Mouse (Mus musculus) brown adipose tissue, adult 24 weeks (tissue): ENCODE results near the gene Mt3. TPM values are rescaled to one million over a fixed set of nuclear protein-coding genes. Genes with fewer than 3 reads are reported as not detected.
"Not testable (repeated sequence)": the region's sequence is repeated elsewhere in the genome, so short reads cannot be mapped to it uniquely, and the experiment has no call there.

Experiments used
- H3K27ac ChIP-seq: fragments of 200-500 bp; replicated peaks from 2 replicates; pipeline ENCODE4 v1.5.1; 2012; ENCODE audit warnings: low read depth, mild to moderate bottlenecking, low read length
- H3K4me1 ChIP-seq: fragments of 200-500 bp; 2 replicates; pipeline ENCODE4 v1.6.1; 2012; ENCODE audit warnings: low read length, mixed read lengths; ENCODE audit not compliant: control insufficient read depth, insufficient read depth, insufficient read length
- H3K4me3 ChIP-seq: fragments of 200-500 bp; 2 replicates; pipeline ENCODE4 v1.5.1; 2012; ENCODE audit warnings: low read depth, mild to moderate bottlenecking, low read length, moderate library complexity; ENCODE audit not compliant: insufficient read depth
- polyA plus RNA-seq: library from polyadenylated mRNA; stranded (reverse); fragments of >200 nt; gene quantifications from 2 replicates; pipeline ENCODE4 v1.2.4, GENCODE M21; 2012; ENCODE audit not compliant: missing spikeins, insufficient read depth, insufficient read length

Gene Mt3
- polyA plus RNA-seq, 1 experiment = not detected

GRCm38 (mm10) chr8:94134601-94135000 lies 17.8 kb upstream of the Mt3 start:
- H3K27ac ChIP-seq, H3K4me1 ChIP-seq, H3K4me3 ChIP-seq: not testable (repeated sequence)

- Histone ChIP-seq H3K27ac (no peak overlapping the region), H3K4me1 (no peaks in the 10 kb centered on the region), H3K4me3 (no peak overlapping the region)
Observed at GRCm38 (mm10) chr8:94135556-94135955, 16.9 kb upstream of the Mt3 start.

- Histone ChIP-seq H3K4me3 (no peak overlapping the region), H3K4me1 (no peaks in the 10 kb centered on the region), H3K27ac (no peak overlapping the region)
Observed at GRCm38 (mm10) chr8:94136192-94136591, 16.2 kb upstream of the Mt3 start.

- Histone ChIP-seq H3K4me3 (no peak within 1 kb of the TSS), H3K27ac (no peak within 1 kb of the TSS), H3K4me1 (no peaks in the 10 kb centered on the region)
Observed at GRCm38 (mm10) chr8:94136933-94137332, 15.5 kb upstream of the Mt3 start, which contains the start of gene Mt4. TSS of gene Mt4 (plus strand) at chr8:94137197.

GRCm38 (mm10) chr8:94140266-94140795 lies 12.1 kb upstream of the Mt3 start:
- H3K4me3 ChIP-seq = no peak overlapping the region
- no peaks in the 10 kb centered on the region for H3K4me1 ChIP-seq
- H3K27ac ChIP-seq = no peak overlapping the region

DNA sequence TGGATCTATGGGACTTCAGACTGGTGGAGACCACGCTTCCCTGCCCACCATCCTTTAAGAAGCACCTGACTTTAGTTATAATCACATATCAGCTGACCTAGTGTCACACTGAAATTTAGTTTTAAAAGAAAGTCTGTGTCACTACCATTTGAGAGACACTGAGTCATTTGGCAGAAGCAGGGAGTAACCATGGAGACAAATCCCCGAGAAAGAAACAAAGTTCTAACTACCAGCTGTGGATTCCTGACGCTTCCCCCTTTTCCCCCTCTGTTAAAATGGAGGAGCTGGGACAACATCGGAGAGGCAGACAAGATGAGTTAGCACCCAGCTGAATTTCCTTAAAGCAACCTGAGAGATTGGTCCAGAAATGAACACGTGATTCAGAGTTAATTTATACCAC lies 4.2 kb upstream of the Mt3 start:
- no peak overlapping the region for H3K4me3 ChIP-seq
- H3K4me1 ChIP-seq = no peaks in the 10 kb centered on the region
- no peak overlapping the region for H3K27ac ChIP-seq

- no peak overlapping the region for H3K4me3 ChIP-seq
- H3K4me1 ChIP-seq = no peaks in the 10 kb centered on the region
Observed at GRCm38 (mm10) chr8:94150925-94151324, 1.5 kb upstream of the Mt3 start.

DNA sequence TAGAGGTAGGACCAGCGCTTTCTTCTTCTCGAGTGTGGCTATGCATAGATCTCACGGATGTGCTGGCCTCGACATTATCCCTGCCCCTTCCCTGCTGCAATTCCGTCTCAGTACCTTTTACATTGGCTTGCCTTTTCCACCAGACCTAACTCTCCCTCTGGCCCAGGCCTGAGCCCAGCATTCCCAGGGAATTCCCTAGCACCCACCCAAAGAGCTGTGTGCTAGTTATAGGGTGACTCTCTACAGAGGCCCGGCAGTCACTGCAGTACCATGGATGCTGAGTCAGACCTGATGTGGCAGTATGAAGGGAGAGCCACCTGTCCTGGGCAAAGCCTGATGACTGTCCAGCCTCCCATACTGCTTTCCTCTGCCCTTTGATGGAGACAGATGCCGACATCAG lies 1.0 kb downstream of the Mt3 start:
- no peak overlapping the region for H3K27ac ChIP-seq
- H3K4me1 ChIP-seq = no peaks in the 10 kb centered on the region
- no peak overlapping the region for H3K4me3 ChIP-seq

More at GRCm38 (mm10) chr8:94150925-94151324, 1.5 kb upstream of the Mt3 start:
- no peak overlapping the region for H3K27ac ChIP-seq

DNA sequence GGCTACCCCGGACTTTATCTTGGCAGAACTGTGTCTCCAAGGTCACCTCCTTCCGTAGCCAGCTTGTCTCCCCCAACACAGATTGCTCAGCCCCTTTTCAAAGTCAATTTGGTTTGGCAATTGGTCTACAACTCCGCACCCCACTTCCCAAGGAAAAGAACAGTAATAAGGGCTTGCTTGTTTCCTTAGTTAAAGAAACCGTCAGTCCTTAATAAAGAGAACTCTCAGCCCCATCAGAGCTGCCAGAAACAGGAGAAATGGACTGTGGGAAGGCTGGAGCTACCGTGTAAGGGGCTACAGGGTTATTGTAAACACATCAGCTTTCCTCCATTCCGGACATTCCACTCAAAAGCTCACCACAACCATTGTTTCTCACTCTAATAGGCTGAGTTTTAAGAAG lies 2.1 kb downstream of the Mt3 start:
- Histone ChIP-seq H3K4me3 (no peak overlapping the region), H3K27ac (no peak overlapping the region), H3K4me1 (no peaks in the 10 kb centered on the region)

- Histone ChIP-seq H3K27ac (no peak overlapping the region), H3K4me1 (no peaks in the 10 kb centered on the region), H3K4me3 (no peak overlapping the region)
Observed at GRCm38 (mm10) chr8:94156092-94156491, 3.7 kb downstream of the Mt3 start.

- H3K4me3 ChIP-seq, H3K4me1 ChIP-seq, H3K27ac ChIP-seq: not testable (repeated sequence)
Observed at GRCm38 (mm10) chr8:94165772-94166171, 13.4 kb downstream of the Mt3 start.

DNA sequence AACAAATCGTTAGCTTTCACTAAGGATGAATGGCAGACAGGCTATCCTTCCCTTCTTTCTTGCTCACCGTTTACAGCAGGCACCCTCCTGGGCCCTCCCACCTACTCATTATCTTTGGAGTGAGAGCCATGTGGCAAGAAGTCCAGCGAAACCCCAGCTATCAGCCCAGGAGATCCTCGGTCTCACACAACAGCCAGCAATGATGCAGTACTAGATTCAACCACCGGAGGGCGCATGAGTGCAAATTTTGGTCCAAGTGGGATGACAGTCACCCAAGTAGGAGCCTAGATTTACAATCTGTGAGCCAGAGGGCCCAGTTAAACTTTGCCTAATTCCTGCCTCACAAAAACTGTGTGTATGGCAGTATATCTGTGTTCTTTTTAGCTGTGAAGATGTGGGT lies 14.8 kb downstream of the Mt3 start:
- H3K4me3 ChIP-seq = no peak overlapping the region

GRCm38 (mm10) chr8:94169547-94169946 lies 17.1 kb downstream of the Mt3 start:
- Histone ChIP-seq H3K27ac (no peak overlapping the region), H3K4me1 (peaks cover 3% of the 10 kb centered on the region; the same call in 1 of the 2 replicates)

More for the DNA sequence above, 14.8 kb downstream of the Mt3 start:
- no peak overlapping the region for H3K27ac ChIP-seq
- H3K4me1 ChIP-seq = peaks cover 3% of the 10 kb centered on the region; the same call in 1 of the 2 replicates

DNA sequence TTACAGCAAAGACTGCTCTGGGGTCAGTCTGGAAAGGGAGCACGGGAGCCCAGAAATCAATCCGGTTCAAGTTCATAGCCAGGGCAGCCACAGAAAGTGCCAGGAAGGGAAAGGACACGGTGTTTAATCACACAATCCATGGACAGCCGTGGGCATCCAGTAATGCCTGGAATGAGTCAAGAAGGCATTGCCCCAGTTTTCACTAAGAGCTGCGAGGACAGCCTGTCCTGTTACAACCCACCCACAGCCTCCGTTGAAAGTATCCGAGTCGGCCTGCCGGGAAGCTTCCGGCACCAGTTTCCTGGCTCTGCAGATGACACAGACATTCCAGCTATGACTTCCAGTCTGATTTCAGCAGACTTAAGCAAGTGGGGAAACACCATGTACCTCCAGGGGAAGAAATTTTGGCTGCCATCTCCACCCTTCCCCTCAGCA lies 18.9 kb downstream of the Mt3 start:
- Histone ChIP-seq H3K4me3 (peak overlapping the region; percentile 48), H3K4me1 (peaks cover 3% of the 10 kb centered on the region; the same call in 1 of the 2 replicates), H3K27ac (peak overlapping the region; percentile 16)

More at GRCm38 (mm10) chr8:94169547-94169946, 17.1 kb downstream of the Mt3 start:
- no peak overlapping the region for H3K4me3 ChIP-seq

GRCm38 (mm10) chr8:94172075-94172808 lies 19.8 kb downstream of the Mt3 start, which contains the start of gene Mt2:
TSS of gene Mt2 (plus strand) at chr8:94172664.
- Histone ChIP-seq H3K4me1 (peaks cover 3% of the 10 kb centered on the region; the same call in 1 of the 2 replicates), H3K4me3 (peak within 1 kb of the TSS; percentile 48), H3K27ac (no peak within 1 kb of the TSS)
